Mouse (Mus musculus) midbrain, embryonic 11.5 days (tissue): ENCODE measurements around the gene Dock2. TPM values are rescaled to one million over a fixed set of nuclear protein-coding genes. Genes with fewer than 3 reads are reported as not detected.

Experiments
- ATAC-seq: fragments of 200-750 bp; cut with Nextera tagmentation; 2 replicates; pipeline ENCODE4 v1.8.0; 2017; ENCODE audit warnings: moderate TSS enrichment, moderate library complexity; ENCODE audit not compliant: low FRiP score
- DNase-seq: peaks from one replicate; pipeline ENCODE4 v3.0.0; 2015; ENCODE audit warnings: low spot score; ENCODE audit errors: missing footprints
- H3K27ac ChIP-seq: fragments of 300-500 bp; sonication (generic); 2 replicates; pipeline ENCODE4 v1.5.1; 2014; ENCODE audit warnings: low read depth, low read length
- H3K27me3 ChIP-seq: fragments of 300-500 bp; sonication (generic); 2 replicates; pipeline ENCODE4 v1.6.1; 2014; ENCODE audit warnings: mild to moderate bottlenecking, low read length, moderate library complexity, mixed read lengths; ENCODE audit not compliant: control insufficient read depth, insufficient read depth
- H3K36me3 ChIP-seq: fragments of 300-500 bp; sonication (generic); 2 replicates; pipeline ENCODE4 v1.6.1; 2014; ENCODE audit warnings: mild to moderate bottlenecking, low read length, moderate library complexity, mixed read lengths; ENCODE audit not compliant: control insufficient read depth, insufficient read depth
- H3K4me1 ChIP-seq: fragments of 300-500 bp; sonication (generic); 2 replicates; pipeline ENCODE4 v1.6.1; 2014; ENCODE audit warnings: low read length; ENCODE audit not compliant: control insufficient read depth, insufficient read depth
- H3K4me2 ChIP-seq: fragments of 300-500 bp; sonication (generic); 2 replicates; pipeline ENCODE4 v1.6.1; 2014; ENCODE audit warnings: mild to moderate bottlenecking, moderate library complexity
- H3K4me3 ChIP-seq: fragments of 300-500 bp; sonication (generic); 2 replicates; pipeline ENCODE4 v1.5.1; 2014; ENCODE audit warnings: low read depth, low read length
- H3K9ac ChIP-seq: fragments of 300-500 bp; sonication (generic); 2 replicates; pipeline ENCODE4 v1.6.1; 2014; ENCODE audit warnings: low read length
- H3K9me3 ChIP-seq: fragments of 300-500 bp; sonication (generic); 2 replicates; pipeline ENCODE4 v1.6.1; 2016; ENCODE audit warnings: low read length; ENCODE audit not compliant: control insufficient read depth
- WGBS: fragments of 180-500 bp; shearing (Covaris S2); extraction: QIAGEN DNeasy Blood & Tissue Kit; methylation state at CpG from one replicate; pipeline ENCODE4 v1.1.7; 2014; 5-methylcytosine and 5-hydroxymethylcytosine counted together
- polyA plus RNA-seq: library from polyadenylated mRNA; unstranded; fragments of >200 nt; fragmentation: Nextera tagmentation; extraction: Ambion mirVana; gene quantifications from 2 replicates; pipeline ENCODE4 v1.2.1, GENCODE M21; 2014

Dock2 gene
- polyA plus RNA-seq, 1 experiment from 2014 or later = 0.79 TPM

- Histone ChIP-seq H3K9me3 (no peaks in the 10 kb centered on the region), H3K36me3 (no peaks in the 10 kb centered on the region), H3K27ac (no peak overlapping the region), H3K9ac (no peak overlapping the region), H3K4me1 (no peaks in the 10 kb centered on the region), H3K4me3 (no peak overlapping the region), H3K27me3 (no peaks in the 10 kb centered on the region), H3K4me2 (no peak overlapping the region)
- WGBS = 55% methylated on average over 3 of the region's 3 CpGs
- ATAC-seq (no peak), DNase-seq (no peak)
Observed at GRCm38 (mm10) chr11:34193658-34194057, 590.0 kb downstream of the Dock2 start.

- Histone ChIP-seq H3K4me2 (no peak overlapping the region), H3K27ac (no peak overlapping the region), H3K27me3 (no peaks in the 10 kb centered on the region), H3K4me1 (peaks cover 5% of the 10 kb centered on the region), H3K36me3 (no peaks in the 10 kb centered on the region), H3K4me3 (no peak overlapping the region), H3K9me3 (no peaks in the 10 kb centered on the region), H3K9ac (no peak overlapping the region)
- ATAC-seq (no peak), DNase-seq (no peak)
- 88% methylated on average over 2 of the region's 2 CpGs for WGBS
Observed at GRCm38 (mm10) chr11:34184266-34184665, 599.4 kb downstream of the Dock2 start.

- H3K4me2 ChIP-seq = no peak overlapping the region
- H3K9me3 ChIP-seq = no peaks in the 10 kb centered on the region
- ATAC-seq (peak; percentile 86), DNase-seq (peak; percentile 82)
- no peak overlapping the region for H3K9ac ChIP-seq
- no peaks in the 10 kb centered on the region for H3K27me3 ChIP-seq
- no peak overlapping the region for H3K4me3 ChIP-seq
- peak overlapping the region; percentile 60; the same call in 1 of the 2 replicates for H3K27ac ChIP-seq
- peaks cover 5% of the 10 kb centered on the region for H3K4me1 ChIP-seq
- H3K36me3 ChIP-seq = no peaks in the 10 kb centered on the region
- WGBS = 49% methylated on average over 8 of the region's 8 CpGs
Observed at GRCm38 (mm10) chr11:34181214-34182117, 602.2 kb downstream of the Dock2 start.

GRCm38 (mm10) chr11:34178752-34179151 is 604.9 kb downstream of the Dock2 start:
- ATAC-seq (no peak), DNase-seq (no peak)
- H3K27me3 ChIP-seq = no peaks in the 10 kb centered on the region
- H3K4me2 ChIP-seq = no peak overlapping the region
- H3K9ac ChIP-seq = no peak overlapping the region
- no peak overlapping the region for H3K27ac ChIP-seq
- H3K4me3 ChIP-seq = no peak overlapping the region
- H3K4me1 ChIP-seq = peaks cover 5% of the 10 kb centered on the region
- no peaks in the 10 kb centered on the region for H3K36me3 ChIP-seq
- 80% methylated on average over 2 of the region's 2 CpGs for WGBS
- H3K9me3 ChIP-seq = no peaks in the 10 kb centered on the region

Other genes starting within 250 kb of the Dock2 start
- gene Spdl1, start 49.7 kb upstream of the Dock2 start, polyA plus RNA-seq = 30.2 and 30.8 TPM in 2 replicates